Mouse (Mus musculus) lung, postnatal 36 days (tissue): Measurements from ENCODE around the gene Cyp4v3.
A peak's percentile ranks its signal among the peaks of the same experiment; 100 is the strongest.

ENCODE experiments used
- DNase-seq: peaks from one replicate; pipeline ENCODE4 v3.0.0; 2022; ENCODE audit warnings: mixed read lengths

Gene Cyp4v3

DNA sequence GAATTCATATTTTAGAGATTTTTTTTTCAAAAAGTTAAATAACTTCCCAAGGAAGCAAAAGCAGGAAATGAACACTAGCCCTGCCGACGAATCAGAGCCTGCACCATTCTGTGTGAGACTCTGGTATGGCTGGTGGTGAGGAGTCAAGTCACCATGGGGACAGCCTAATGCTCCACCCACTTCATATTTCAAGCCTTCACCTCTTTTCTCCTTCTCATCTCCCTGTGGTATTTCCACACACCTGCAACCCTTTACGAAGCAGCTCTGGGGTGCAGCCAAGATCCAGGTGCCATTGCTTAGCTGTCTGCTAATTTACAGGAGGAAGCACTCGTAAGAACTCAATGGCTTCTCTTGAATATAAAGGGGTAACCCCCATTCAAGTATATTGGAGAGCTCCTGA, 22.0 kb downstream of the Cyp4v3 start:
- no peak for DNase-seq

DNA sequence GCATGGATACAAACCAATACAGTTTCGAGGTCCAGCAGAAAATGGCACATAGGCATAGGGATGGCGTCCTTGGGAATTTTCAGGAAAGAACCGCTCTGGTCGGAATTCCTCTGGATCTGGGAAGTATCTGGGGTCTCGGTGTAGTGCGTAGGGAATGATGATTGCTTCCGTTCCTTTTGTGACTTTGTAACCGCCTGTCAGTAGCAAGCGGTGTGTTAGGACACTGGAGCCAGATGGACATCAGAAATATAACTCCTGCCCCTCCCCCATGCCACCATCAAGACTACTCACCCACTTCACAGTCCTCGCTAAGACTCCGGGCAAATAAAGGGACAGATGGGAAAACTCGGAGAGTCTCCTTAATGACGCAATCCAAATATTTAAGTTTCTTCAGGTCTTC, 24.6 kb downstream of the Cyp4v3 start, which contains the start of gene Gm45753:
Gene Gm45753 (minus strand): TSS at position 101 of the 400 bp plus-strand sequence.
- no peak for DNase-seq

DNA sequence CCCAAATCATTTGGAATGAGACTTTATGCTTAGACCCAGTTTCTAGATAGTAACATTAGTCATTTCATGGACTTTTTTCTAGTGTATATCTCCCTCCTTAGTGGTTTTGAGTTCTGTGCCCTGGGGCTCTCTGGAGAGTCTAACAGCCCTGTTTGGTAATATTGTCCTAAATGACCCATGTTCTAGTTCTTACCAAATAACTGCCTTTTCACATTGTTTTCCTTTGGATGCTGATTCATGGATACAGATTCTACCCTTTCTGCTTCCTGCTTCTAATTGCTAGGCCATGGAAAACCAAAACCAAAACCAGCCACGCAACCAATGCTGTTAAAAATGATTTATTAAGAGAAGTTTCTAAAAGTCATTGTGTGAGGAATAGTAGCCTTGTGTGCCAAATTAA, 27.5 kb downstream of the Cyp4v3 start:
- no peak for DNase-seq

DNA sequence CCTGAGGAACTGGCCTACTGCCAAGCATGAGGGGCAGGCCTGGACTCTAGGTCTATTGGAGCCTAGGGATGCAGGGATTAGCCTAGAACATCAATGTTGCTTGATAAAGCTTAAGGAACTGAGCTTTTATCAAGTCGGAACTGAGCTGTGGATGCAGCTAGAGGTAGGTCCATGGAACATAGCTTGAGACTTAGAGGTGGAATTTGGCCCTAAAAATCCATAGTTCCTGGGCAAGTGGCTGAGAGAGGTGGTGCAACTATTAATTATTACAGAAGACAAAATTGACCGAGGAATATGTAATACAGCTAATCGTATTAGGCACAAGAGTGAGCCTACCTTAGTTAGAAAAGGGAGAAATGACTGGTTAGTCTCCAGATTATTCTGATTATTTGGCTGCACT, 28.7 kb downstream of the Cyp4v3 start:
- DNase-seq, result no peak

DNA sequence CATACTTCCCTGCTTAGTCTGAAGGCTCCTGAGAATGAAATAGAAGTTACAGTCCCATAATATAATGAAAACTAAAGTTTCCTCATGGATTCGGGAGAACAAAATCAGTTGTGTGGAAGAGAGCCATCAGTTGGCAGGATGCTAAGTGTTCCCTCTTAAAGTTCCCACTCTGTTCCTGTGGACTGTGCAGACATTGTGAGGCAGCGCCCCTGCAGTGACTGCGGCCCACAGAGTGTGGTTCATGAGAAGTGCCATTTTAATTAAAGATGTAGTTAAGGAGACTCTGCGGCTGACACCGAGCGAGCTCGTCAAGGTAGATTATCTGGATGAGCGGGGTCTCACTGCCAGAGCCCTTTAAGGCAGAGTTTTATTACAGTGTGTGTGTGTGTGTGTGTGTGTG, 30.6 kb downstream of the Cyp4v3 start:
- no peak for DNase-seq

DNA sequence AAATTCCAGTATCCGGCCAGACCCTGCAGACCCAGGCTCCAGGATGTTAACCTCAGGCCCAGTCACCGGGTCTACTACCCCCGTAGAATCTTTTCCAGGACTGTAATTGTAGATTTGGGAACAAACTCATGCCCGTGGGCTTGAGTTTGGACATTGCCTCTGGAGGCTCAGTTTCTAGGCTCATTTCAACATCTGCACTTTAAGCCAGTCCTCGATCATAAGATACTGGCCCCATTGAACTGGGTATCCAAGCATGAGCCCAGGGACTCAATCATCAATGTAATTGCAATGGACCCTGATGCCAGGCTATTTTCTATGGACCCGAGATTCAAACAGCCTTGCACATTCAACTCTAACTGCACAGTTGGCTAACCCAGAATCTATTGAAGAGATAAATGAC, 37.7 kb downstream of the Cyp4v3 start:
- no peak for DNase-seq

DNA sequence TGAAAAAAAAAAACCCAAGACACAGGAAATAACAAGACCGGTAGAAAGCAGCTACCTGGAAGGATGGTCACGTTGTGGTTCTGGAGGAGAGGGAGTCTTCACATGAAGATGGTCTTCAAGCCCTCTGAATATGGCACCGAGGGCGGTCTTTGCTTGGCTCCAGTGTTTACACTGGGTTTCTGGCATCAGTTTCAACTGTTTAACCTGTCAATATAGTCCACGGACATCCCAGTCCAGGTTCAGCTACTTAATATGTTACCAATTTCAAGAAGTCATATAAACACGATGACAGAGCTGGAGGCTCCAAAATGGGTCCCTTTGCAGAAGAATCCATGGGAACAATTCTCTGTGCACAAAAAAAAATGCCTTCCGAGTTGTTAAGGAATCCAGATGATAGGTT, 38.3 kb downstream of the Cyp4v3 start, which contains the start of gene Klkb1:
Gene Klkb1 (minus strand): TSS at position 173 of the 400 bp plus-strand sequence.
- no peak for DNase-seq

DNA sequence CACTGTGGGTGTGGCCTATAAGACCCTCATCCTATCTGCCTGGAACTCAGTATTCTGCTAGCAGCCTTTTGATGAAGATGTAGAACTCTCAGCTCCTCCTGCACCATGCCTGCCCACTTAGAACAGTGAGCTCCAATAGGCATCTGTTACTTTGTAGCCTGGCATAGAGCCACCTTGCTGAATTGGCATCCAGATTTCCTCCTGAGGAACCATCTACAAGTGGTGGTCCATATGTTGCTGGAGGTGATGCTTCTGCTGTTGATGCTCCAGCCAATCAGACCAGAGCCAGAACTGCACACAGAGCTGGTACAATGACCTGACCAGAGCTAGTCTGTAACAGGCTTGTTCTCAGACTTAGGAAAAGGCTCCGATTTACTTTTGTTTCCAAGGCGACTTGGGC, 41.2 kb downstream of the Cyp4v3 start:
- DNase-seq, result no peak

DNA sequence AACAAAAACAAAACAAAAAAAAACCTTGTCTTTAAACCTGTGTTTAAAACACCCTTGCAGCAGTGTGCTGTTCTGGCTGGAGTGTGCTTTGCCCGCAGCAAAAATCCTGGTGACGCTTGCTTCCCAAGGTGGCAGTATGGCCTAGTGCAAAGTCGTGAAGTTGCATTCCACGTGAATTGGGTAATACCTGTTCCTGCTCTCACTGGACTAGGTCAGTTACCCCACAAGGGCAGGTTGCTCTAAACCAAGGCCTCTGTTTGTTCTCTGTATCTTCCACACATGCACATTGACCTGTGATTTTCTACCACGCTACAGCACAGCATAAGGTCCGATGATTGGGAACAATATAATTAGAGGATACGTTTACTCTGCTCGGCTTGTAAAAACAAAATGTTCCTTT, 51.4 kb downstream of the Cyp4v3 start:
- DNase-seq, result peak; percentile 50

DNA sequence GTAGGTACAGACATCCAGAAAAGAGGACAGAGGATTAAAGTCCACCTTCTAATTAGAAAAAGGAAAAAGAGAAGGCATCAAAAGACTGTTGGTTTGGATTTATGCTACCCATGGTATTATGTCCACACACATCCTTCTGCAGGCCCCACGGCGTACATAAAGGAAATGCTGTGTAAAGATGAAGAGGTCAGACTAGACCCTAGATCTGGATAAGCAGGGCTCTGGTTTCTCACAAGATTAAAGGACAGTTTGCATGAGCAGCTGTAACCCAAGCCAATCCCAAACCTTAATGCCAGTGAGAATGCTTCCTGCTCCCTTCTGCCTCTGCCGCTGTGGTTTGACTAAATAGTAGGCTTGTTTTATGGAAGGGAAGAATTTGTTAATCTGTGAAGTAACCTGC, 55.6 kb downstream of the Cyp4v3 start:
- DNase-seq, result no peak

DNA sequence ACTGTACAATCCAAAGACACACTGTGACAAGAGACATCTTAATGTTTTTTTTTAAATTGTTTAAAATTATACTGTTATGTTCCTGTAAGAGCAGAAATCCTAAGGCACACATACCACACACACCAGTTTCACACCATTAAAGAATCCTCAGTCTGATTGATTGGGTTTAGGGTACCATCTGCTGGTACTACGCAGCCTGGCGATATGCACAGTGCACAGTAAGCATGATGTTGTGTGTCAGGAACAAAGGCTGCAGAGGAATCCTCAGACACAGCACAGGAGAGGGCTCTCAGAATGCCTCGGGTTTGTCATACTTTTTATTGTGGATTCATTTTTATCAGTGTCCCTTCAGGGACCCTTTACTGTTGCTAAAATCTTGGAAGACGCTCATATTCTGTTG, 58.7 kb downstream of the Cyp4v3 start:
- DNase-seq, result no peak

DNA sequence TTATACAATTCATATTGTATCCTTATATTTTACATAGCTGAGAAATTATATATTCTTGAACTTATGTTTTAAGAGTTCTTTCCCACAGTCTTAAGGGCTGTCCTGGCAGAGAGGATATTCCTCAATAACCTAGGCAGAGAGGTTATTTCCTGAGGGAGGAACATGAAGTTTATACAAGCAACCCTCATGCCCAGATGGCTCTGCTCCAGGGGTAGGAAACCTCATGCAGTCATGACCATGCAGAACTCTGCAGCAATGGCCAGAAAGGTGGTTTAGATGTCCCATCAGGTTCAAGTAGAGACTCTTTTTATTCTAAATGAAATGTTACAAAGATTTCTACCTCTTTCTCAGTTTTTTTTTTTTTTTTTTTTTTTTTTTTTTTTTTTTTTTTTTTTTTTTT, 64.0 kb downstream of the Cyp4v3 start:
- peak; percentile 52 for DNase-seq

DNA sequence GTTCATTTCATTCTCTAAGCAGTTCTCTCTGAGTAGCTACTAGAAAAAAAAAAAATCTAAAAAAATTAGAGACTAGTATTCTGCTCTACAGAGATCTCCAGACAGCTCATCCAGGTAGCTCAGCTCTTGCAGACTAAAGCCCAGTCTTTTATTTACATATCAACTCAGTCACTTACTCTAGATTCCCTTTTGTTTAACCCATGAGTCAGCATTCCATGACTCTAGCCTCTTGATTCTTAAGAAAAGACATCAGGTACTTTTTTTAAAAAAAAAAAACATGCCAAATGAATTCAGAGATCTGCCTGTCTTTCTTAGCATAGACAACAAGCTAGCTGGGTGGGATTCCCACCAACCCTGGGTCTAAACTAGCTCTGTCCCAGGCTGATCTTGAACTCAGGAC, 64.5 kb downstream of the Cyp4v3 start:
- no peak for DNase-seq

DNA sequence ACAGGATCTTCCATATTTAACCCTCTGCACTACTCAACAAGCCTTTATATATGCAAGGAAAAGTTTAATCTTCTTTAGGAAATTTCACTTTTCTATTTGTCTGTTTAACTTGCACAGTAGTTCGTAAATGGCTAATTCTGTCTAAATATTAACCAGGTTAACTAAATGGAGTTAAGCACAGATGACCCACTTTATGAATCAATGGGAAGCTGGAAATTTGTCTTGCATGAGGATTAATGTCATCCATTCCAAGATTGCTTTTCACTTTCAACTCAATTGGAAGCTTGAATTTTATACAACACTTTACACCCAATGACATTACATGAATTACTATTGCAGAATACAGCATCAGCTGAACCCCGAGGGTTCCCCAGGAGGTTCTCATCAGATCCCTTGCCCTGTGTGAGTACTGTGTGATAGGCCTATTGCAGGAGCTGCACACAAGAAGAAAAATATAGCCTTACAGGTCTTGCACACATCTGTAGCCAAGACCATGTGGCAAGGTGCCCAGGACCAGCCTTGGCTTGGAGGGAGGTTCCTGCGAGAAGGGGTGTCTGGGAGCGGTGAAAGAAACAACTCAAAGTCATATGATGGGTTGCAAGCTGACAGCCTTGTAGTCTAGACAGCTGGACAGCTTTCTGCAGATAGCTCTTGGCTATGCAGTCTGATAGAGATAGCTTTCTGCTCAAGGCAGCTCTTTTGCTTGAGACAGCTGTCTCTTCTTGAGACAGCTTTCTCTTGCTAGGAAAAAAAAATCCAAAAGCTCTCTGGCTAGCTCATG, 65.2 kb downstream of the Cyp4v3 start:
- DNase-seq, result peak; percentile 12

DNA sequence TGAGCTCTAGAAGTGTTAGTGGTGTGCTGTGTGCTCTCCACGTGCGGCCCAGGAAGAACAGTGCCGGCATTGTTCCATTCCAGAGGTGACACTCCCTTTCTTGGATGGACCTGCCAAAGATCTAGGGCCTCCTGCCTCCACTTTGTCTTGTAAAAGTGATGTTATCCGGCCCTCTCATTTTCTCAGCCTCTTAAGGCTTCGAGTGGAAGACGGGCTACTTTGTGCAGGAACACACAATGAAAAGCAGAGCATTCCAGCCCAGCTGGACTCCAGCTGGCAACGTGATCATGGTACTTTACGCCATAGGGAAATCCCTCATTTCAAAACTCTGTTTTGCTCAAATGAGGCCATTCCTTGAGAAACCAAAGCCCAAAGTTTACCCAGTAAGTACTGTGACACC, 66.0 kb downstream of the Cyp4v3 start:
- DNase-seq, result peak; percentile 71

DNA sequence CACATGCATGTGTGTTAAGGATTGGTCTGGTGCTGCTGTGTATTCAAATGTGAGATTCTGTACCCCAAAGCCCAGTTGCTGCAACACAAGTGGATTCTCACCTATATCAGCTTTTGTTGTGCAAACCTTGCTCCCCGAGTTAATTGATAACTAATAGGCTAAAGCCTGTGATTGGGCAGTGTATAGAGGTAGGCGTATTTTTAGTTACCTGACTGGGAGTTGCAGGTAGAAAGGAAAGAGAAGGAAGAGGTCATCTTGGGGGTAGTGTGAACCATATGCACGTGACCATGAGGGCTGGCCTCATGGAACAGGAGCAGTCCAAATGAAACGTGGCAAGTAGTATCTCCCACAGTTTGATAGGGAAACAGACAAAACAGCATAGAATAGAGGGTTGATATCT, 68.1 kb downstream of the Cyp4v3 start:
- no peak for DNase-seq

DNA sequence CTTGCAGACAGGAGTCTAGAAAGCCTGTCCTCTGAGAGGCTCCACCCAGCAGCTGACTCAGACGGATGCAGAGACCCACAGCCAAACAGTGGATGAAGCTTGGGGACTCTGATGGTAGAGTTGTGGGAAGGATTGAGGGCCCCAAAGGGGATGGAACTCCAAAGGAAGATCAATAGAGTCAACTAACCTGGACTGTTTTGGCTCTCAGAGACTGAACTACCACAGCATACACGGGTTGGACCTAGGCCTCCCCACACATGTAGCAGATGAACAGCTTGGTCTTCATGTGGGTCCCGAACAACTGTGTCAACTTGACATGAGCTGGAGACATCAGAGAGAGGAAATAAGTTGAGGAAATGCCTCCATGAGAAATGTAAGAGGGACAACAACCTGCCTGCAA, 70.2 kb downstream of the Cyp4v3 start:
- no peak for DNase-seq

DNA sequence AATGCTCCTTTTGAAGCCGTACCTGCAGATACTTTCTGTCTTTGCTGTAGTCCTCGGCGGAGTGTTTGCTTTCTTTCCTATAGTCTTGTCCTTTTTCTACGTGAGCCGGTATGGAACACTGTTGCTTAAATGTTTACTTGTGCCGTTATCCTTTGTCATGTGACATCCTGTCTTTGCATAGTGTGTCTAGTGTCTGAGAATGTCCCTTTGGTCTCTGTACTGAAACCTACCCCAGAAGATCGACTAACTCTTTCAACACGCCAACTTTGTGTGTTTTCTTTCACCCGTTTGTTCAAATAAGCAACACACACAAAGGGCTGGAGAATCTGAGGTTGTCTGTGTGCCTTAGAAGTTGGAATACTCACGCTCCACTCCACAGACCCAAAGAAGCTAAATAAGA, 71.1 kb downstream of the Cyp4v3 start, which contains the start of gene F11:
Gene F11 (minus strand): TSS at position 112 of the 400 bp plus-strand sequence.
- DNase-seq, result no peak

DNA sequence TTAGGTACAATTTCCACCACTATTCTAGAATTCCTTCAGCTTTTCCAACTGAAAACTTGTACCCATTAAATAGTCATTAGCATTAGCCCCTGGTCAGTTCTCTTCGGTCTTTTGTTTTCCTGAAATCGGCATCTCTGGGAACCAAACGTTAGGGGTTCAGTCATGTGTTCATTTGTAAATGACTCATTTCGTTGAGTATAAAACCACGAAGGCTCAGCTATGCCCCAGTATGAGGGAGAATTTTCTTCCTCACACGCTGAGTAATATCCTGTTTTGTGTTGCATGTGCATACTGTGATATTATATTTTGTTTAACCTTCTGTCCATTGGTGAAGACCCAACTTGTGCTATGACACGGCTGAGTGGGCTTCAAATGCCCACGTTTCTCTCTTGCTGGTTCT, 74.6 kb downstream of the Cyp4v3 start:
- no peak for DNase-seq

DNA sequence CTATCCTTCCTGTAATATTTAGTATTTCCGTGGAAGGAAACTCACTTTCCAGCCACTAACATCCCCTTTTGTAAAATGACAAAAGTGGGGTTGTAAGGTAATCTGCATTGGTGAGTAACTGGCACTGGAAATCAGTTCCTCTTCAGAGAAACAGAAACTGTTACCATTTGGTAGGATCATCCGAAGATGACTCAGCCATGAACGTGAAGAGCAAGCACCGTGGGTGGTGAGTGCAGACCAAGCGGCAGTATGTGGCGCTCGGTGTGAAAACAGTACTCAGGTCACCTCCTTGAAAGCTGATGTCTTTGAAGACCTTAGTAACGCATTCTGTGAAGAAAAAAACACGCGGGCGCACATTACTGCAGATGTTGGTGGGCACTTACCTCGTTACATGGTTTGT, 78.0 kb downstream of the Cyp4v3 start:
- DNase-seq, result no peak
